Mouse (Mus musculus): ENCODE data around the gene Cmtr2.

DNA sequence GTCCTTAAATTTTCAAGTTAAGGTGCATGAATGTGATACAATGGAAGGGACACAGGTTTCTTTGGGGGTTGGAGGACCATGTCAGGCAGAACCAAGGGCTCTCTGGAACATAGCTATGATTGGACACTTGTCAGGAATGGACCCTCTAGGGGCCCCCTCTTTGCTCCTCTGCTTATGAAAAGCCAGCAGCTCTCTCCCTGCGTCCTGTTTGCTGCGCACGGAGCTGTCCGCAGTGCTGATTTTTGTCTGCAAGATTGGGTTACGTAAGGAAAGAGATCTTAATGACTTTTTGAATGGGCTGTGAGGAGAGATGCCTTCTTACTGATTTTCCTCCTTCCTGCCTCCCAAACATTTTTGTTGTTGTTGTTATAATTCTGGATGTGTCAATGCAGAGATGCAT is 18.8 kb upstream of the Cmtr2 start:
- no peak for TF ChIP-seq CTCF (IDR thresholded peaks at IDR 0.05; ENCODE audit: extremely low read depth, insufficient read depth, insufficient read length, insufficient replicate concordance)
- no peak for TF ChIP-seq POLR2A (IDR thresholded peaks at IDR 0.05; ENCODE audit: low read depth, low read length)

Data from spleen, adult 2 months (tissue).